Mouse (Mus musculus): ENCODE measurements around the gene Emc1. TPM values are rescaled to one million over a fixed set of nuclear protein-coding genes. Genes with fewer than 3 reads are reported as not detected.
"Not testable (repeated sequence)": the region's sequence is repeated elsewhere in the genome, so short reads cannot be mapped to it uniquely, and the experiment has no call there.

Emc1 gene
- polyA plus RNA-seq, 1 experiment = 38.5 TPM

DNA sequence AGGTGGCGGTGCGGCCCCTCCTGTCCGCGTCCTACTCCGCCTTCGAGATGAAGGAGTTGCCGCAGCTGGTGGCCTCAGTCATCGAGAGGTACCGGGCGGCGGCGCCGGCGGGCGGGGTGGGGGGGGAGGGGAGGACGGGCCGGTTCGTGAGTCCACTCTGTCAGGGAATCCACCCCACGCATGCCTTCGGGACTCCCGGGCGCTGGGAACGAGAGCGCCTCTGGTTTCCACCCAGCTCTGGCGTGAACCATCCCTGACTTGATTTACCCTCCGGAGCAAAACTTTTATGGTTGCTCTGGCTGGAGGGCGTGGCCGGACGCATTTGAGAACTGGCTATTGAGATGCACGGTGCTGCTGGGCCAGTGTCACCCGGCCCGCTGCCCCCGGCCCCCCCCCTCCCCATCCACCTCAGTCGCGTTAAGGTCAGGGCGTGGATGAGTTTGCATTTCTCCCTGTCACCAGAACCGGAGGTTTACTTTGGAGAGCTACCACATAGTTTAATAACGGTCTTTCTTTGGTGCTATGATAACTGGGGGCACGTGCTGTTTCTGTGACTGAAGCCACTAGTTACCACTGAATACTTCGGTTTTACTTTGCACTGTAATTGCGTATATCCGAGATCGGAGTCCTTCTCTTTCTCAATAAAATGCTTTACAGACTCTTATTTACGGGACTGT lies 28.5 kb downstream of the Emc1 start:
- TF ChIP-seq POLR2A (IDR thresholded peaks at IDR 0.05; ENCODE audit: low read depth, low read length) = no peak
- TF ChIP-seq CTCF (IDR thresholded peaks at IDR 0.05; ENCODE audit: borderline replicate concordance, insufficient read depth, low read length) = no peak
- Histone ChIP-seq H3K4me3 (ENCODE audit: insufficient read depth, low read length) (peak overlapping the region; percentile 98), H3K4me1 (ENCODE audit: control insufficient read depth, insufficient read depth, low read length) (peaks cover 8% of the 10 kb centered on the region), H3K27ac (ENCODE audit: insufficient read depth, low read length) (0 out of 2 replicates have a peak overlapping the region, but pooled peaks have one; percentile 45)

DNA sequence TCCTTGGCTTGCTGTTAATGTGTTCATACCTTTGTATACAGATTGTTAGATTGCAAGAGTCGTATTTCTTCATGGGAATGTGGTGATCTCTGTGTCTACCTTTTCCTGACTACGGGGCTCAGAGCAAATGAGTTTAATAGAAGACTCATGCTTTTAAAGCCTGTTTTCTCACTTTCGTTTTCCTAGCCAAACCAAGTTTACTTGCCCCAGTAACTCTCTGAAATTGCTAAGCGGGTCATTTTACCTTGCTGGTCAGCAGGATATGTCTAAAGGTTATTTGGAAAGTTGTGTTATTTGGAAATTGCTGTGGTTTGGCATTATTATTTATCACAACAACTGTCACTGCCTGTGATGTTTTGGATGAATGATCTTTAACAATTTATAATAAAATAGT lies 29.1 kb downstream of the Emc1 start:
- Histone ChIP-seq H3K4me3 (ENCODE audit: insufficient read depth, low read length) (peak overlapping the region; percentile 98), H3K27ac (ENCODE audit: insufficient read depth, low read length) (no peak overlapping the region)
- TF ChIP-seq POLR2A (IDR thresholded peaks at IDR 0.05; ENCODE audit: low read depth, low read length) (no peak), CTCF (IDR thresholded peaks at IDR 0.05; ENCODE audit: borderline replicate concordance, insufficient read depth, low read length) (no peak)

DNA sequence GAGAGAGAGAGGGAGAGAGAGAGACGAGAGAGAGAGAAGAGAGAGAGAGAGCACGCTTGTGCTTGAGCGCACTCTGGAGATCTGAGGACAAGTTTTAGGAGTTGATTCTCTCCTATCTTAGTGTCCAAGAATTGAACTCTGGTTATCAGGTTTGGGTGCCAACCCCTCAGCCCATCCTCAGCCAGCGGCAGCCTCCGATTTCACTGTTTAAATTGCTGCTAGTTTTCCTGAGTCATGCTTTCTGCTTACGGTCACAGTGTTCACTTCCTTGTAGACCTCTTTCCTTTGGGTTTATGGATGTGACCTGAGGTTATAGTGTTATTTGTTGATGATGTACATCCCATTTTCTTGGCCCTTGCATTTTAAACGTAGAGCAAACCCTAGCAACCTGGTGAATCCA lies 29.8 kb downstream of the Emc1 start:
- Histone ChIP-seq H3K4me3 (ENCODE audit: insufficient read depth, low read length) (peak overlapping the region; percentile 46), H3K27ac (ENCODE audit: insufficient read depth, low read length) (no peak overlapping the region), H3K4me1 (ENCODE audit: control insufficient read depth, insufficient read depth, low read length) (peaks cover 11% of the 10 kb centered on the region)
- TF ChIP-seq POLR2A (IDR thresholded peaks at IDR 0.05; ENCODE audit: low read depth, low read length) (no peak), CTCF (IDR thresholded peaks at IDR 0.05; ENCODE audit: borderline replicate concordance, insufficient read depth, low read length) (no peak)

More for the DNA sequence above, 29.1 kb downstream of the Emc1 start:
- H3K4me1 ChIP-seq (ENCODE audit: control insufficient read depth, insufficient read depth, low read length) = peaks cover 8% of the 10 kb centered on the region

DNA sequence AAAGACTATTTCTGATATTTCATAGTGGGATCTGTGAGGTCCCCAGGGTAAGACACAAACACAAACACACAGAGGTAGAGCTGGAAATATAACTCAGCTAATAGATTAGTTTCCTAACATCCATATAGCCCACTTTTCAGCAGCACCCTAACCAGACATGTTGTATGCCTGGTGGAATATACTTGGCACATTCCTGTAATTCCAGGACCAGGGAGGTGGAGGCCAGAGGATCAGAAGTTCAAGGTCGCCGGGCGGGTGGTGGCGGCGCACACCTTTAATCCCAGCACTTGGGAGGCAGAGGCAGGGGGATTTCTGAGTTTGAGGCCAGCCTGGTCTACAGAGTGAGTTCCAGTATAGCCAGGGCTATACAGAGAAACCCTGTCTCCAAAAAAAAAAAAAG lies 33.5 kb downstream of the Emc1 start:
- not testable (repeated sequence) for H3K4me3 ChIP-seq (ENCODE audit: insufficient read depth, low read length)
- H3K4me1 ChIP-seq (ENCODE audit: control insufficient read depth, insufficient read depth, low read length) = peaks cover 17% of the 10 kb centered on the region
- H3K27ac ChIP-seq (ENCODE audit: insufficient read depth, low read length) = peak overlapping the region; percentile 62; the same call in 1 of the 2 replicates

DNA sequence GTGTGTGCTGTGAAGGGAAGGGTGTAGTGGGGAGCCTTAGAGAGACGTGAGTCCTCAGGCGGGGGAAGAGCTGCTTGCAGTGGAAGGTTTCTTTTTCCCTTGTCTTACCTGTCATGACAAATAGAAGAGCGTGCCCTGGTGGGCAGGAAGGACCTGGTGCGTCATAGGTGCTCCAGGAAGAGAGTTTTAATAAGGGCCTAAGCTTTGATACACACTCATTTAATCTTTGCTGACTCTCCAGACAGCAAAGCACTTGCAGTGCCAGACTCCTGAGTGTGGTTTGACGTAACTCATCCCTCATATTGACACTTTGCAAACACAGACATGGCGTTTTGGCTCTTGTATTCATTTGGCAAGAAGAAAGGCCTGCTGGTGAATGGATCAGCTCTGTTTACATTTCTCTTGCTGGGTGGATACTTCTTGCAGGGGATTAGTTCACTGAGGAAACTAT lies 34.5 kb downstream of the Emc1 start:
- no peak for TF ChIP-seq CTCF (IDR thresholded peaks at IDR 0.05; ENCODE audit: borderline replicate concordance, insufficient read depth, low read length)
- no peak for TF ChIP-seq POLR2A (IDR thresholded peaks at IDR 0.05; ENCODE audit: low read depth, low read length)
- Histone ChIP-seq H3K4me3 (ENCODE audit: insufficient read depth, low read length) (no peak overlapping the region), H3K4me1 (ENCODE audit: control insufficient read depth, insufficient read depth, low read length) (peaks cover 17% of the 10 kb centered on the region), H3K27ac (ENCODE audit: insufficient read depth, low read length) (peak overlapping the region; percentile 62)

DNA sequence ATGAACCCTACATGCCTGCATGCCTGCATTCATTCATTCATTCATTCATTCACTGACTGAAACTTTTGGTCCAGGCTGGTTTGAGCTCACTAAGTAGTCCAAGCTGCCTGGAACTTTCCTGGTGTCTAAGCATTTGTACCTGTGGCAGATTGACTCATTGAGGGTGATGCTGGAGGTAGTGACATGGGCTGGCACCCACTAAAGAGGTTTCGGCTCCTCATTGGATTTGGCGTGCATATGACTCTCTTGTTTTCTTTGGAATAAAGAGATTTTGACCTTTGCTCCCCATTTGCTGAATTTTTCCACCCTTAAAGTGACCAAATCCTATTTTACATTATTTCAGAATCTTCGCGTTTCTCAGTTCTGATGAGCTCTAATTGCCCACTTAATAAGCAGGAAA lies 37.2 kb downstream of the Emc1 start:
- TF ChIP-seq CTCF (IDR thresholded peaks at IDR 0.05; ENCODE audit: borderline replicate concordance, insufficient read depth, low read length) = no peak
- no peak for TF ChIP-seq POLR2A (IDR thresholded peaks at IDR 0.05; ENCODE audit: low read depth, low read length)
- H3K27ac ChIP-seq (ENCODE audit: insufficient read depth, low read length) = no peak overlapping the region
- H3K4me1 ChIP-seq (ENCODE audit: control insufficient read depth, insufficient read depth, low read length) = peaks cover 10% of the 10 kb centered on the region
- H3K4me3 ChIP-seq (ENCODE audit: insufficient read depth, low read length) = no peak overlapping the region

DNA sequence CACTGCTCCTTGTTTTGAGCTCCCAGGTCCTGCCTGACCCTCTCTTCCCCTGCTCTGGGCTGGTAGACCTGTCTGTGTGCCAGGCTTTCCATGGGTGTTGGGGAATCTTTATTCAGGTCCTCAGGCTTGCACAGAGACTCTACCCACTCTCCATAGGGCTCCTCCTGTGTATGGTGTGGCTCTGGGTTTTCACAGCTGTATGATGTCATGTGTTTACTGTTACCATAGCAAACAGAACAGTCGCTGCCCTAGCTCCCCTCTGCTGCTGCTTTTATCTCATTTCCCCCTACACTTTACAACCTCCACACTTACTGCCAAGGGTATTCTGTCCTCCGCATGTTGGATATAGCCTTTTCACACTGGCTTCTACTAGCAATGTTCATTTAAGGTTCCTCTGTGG lies 43.0 kb downstream of the Emc1 start:
- Histone ChIP-seq H3K4me1 (ENCODE audit: control insufficient read depth, insufficient read depth, low read length) (no peaks in the 10 kb centered on the region), H3K4me3 (ENCODE audit: insufficient read depth, low read length) (no peak overlapping the region), H3K27ac (ENCODE audit: insufficient read depth, low read length) (no peak overlapping the region)
- TF ChIP-seq POLR2A (IDR thresholded peaks at IDR 0.05; ENCODE audit: low read depth, low read length) (no peak), CTCF (IDR thresholded peaks at IDR 0.05; ENCODE audit: borderline replicate concordance, insufficient read depth, low read length) (no peak)

DNA sequence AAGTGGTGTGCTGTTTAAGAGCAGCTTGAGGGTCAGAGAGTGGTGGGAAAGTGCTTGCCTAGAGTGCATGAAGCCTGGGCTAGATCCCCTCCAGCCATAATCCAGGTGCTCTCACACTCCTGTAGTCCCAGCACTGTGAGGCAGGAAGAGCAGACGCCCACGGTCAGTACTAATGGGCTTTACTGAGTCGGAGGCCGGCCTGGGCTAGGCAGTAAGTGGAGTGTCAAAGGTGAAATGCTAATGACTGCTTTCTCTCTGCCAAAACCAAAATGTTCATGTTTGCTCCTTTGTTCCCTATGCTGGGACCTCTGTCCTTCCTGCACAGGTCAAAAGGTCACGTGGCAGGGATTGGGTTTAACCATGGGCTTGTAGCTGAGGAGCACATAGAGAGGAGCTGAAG lies 48.1 kb downstream of the Emc1 start:
- TF ChIP-seq CTCF (IDR thresholded peaks at IDR 0.05; ENCODE audit: borderline replicate concordance, insufficient read depth, low read length) (no peak), POLR2A (IDR thresholded peaks at IDR 0.05; ENCODE audit: low read depth, low read length) (no peak)
- Histone ChIP-seq H3K4me3 (ENCODE audit: insufficient read depth, low read length) (no peak overlapping the region), H3K4me1 (ENCODE audit: control insufficient read depth, insufficient read depth, low read length) (no peaks in the 10 kb centered on the region), H3K27ac (ENCODE audit: insufficient read depth, low read length) (no peak overlapping the region)

DNA sequence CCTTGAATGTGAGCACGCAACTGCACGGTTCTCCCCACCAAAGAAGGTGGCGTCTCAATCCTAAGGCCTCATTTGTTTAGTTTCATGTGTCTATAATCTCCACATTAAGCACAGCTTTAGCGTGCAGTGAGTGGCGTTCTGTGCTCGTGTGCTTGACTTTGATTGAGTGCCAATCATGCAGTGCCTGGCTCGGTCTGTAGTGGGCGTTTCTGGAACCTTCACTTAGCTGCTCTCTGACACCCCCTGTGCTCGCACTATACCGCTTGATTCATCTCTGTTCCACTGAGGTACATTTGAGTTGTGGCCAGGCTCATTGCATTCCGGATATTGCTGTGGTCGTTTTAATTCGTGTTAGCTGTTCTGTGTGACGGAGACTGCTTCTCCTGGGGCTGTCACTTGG lies 50.8 kb downstream of the Emc1 start:
- TF ChIP-seq CTCF (IDR thresholded peaks at IDR 0.05; ENCODE audit: borderline replicate concordance, insufficient read depth, low read length) (no peak), POLR2A (IDR thresholded peaks at IDR 0.05; ENCODE audit: low read depth, low read length) (no peak)

DNA sequence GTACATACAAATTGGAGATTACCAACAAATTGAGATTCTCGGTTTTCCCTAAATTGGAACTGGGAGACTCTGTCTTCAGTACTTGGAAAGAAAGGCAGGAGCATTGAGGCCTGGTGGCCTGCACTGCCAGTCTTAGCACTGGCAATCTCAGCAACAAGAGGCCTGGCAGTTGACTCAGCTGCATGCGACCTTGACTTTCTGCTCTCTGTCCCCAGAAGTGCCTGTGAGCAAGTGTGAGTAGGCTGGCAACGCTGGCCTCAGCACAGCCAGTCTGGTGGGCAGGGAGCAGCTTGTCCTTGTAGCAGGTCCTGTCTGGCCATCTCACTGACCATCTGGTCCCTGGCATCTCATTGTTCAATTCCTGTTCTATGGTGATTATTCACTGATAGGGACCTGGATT lies 59.0 kb downstream of the Emc1 start:
- no peaks in the 10 kb centered on the region for H3K4me1 ChIP-seq (ENCODE audit: control insufficient read depth, insufficient read depth, low read length)
- H3K4me3 ChIP-seq (ENCODE audit: insufficient read depth, low read length) = no peak overlapping the region
- H3K27ac ChIP-seq (ENCODE audit: insufficient read depth, low read length) = no peak overlapping the region
- TF ChIP-seq POLR2A (IDR thresholded peaks at IDR 0.05; ENCODE audit: low read depth, low read length) = no peak
- TF ChIP-seq CTCF (IDR thresholded peaks at IDR 0.05; ENCODE audit: borderline replicate concordance, insufficient read depth, low read length) = no peak

More for the DNA sequence above, 50.8 kb downstream of the Emc1 start:
- Histone ChIP-seq H3K4me3 (ENCODE audit: insufficient read depth, low read length) (no peak overlapping the region), H3K27ac (ENCODE audit: insufficient read depth, low read length) (no peak overlapping the region), H3K4me1 (ENCODE audit: control insufficient read depth, insufficient read depth, low read length) (no peaks in the 10 kb centered on the region)
